Mouse (Mus musculus) c-Kit-negative CD71-positive TER-119-positive erythroid progenitor cells, embryonic 14.5 days (primary cell): ENCODE results near the gene Acss1.

Experiments
- DNase-seq: peaks from one replicate; pipeline ENCODE4 v3.0.0-alpha.2; 2013; ENCODE audit warnings: low read depth, low spot score

The Acss1 gene

DNA sequence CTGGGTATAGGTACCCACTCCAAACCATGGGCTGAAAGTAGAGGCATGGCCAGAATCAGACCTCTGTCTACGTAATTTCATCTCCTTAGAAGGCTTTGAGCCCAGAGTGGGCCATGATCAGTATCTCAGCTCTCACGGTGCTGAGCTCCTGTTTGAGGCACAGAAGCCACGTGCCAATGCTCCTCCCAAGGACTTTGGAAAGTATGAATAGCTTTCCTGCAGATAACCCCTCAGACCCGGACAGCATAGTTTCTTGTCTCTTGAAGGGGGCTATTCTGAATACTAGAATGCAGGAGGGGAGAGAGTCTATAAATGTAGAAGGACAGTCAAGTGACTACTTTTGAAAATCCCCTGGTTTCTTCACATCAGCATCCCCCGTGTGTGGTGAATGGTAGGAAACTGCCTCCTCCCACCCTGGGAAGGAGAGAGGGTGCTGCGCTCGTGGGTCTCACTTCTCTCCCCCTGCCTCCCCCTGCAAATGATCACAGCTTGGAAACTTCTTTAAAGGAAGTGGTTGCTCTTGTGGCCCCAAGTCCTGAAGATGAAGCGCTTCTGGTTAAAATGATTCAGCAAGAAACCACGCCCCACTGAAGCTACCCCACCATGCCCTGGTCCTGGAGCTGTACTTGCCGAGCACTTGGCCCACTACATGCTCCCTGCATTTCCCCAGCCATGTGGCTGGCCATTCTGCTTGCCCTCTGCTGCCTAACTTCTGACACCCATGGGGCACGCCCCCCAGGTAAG lies 98.3 kb downstream of the Acss1 start, which contains the start of gene Cst7:
Gene Cst7 (plus strand): TSS at position 569 of the 744 bp plus-strand sequence.
- no peak for DNase-seq
